Mouse (Mus musculus) gastrocnemius, postnatal 25 days (tissue): ENCODE measurements around the gene Tnks2. TPM values are rescaled to one million over a fixed set of nuclear protein-coding genes. Genes with fewer than 3 reads are reported as not detected.
"Not testable (repeated sequence)": the region's sequence is repeated elsewhere in the genome, so short reads cannot be mapped to it uniquely, and the experiment has no call there.

Experiments used
- DNase-seq: peaks from one replicate; pipeline ENCODE4 v3.0.0; 2022
- long read RNA-seq, 2 experiments: library from polyadenylated mRNA; stranded (forward); transcript quantifications; one replicate each; pipeline ENCODE4 v2.0.0; 2021
- total RNA-seq, 2 experiments: library from RNA; stranded (reverse); gene quantifications; 1 replicate in 1 of 2; 2 replicates in 1 of 2; pipeline ENCODE4 v1.2.3; 2021

Gene Tnks2
- total RNA-seq = 100 to 1,000 TPM; 119 to 131 TPM
- long read RNA-seq, experiment 1, full-length matches to known transcripts = 9 of 39 reads
- long read RNA-seq, experiment 1, partial matches to known transcripts = 1 of 39 reads
- long read RNA-seq, experiment 1, other reads (novel, unspliced or antisense) = 29 of 39 reads
- long read RNA-seq, experiment 2, full-length matches to known transcripts = 17 of 47 reads
- long read RNA-seq, experiment 2, partial matches to known transcripts = 9 of 47 reads
- long read RNA-seq, experiment 2, other reads (novel, unspliced or antisense) = 21 of 47 reads

DNA sequence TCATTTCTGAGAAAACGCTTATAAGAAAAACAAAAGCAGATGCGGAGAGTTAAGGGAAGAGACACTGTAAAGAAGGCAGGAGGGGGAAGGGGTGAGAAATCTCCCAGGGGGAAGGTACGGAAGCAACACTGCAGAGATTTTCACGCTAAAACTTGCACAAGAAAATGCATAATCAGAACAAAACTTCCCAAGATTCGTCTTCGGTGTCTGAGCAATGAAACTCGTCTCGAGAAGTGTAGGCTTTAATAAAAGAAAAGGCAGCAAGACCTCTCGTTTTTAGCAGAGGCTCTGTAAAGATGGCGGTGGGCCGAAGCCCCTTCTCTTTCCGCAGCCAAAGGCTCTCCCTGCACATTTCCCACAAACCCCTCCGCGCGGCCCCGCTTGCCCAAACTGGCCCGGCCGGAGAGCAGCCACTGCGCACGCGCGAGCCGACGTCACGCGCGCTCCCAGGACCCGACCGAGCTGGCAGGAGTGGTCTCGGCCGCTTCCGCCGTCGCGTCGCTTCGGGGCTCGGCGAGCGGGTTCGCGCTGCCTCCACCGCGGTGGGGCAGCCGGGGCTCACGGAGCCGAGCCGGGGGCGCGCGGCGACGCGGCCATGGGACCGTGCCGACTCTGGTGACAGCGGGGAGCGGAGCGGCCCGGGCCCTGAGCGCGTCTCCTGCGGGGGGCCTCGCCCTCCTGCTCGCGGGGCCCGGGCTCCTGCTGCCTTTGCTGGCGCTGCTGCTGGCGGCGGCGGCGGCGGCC lies at the start of gene Tnks2:
Gene Tnks2, plus strand, starts transcription at position 445 of the 744 bp plus-strand sequence.
- peak; percentile 96 for DNase-seq

DNA sequence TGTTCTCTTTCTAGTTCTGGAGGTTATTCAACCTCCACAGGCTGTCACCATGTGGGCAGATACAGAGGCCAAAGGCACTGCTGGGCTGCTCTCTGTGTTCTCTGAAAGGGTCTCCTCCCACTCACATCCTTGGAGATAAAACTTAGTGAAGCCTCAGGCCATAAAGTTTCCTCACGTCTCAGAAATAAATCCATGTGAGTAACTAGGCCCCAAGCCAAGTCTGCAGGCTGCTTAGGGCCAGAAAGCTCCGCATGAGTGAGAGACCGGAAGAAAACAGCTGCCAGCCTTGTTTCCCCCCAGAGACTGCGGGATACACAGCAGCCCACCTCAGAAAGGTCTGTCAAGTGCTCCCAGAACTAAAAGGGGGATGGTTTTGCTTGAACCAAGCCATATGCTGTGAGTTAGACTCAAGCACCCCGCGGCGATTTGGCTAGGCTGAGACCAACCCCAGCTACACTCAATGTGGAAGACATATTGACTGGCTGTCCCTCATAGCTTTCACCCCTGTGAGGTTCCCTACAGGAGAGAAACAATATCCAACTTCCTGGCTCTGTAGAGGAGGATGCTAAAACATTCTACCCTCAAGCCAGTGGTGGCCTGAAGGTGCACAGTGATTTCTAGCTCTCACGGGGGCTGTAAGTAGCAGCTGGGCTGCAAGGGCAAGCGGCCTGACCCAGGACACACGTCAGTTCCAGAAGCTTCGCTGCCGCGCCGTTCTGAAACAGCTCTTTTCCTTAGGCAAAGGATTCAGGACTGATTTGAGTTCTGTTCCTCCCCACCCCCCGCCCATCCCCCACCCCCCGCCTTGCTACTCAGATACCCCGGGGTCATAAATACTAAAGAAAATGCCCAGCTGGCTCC lies 43.9 kb upstream of the Tnks2 start:
- no peak for DNase-seq

DNA sequence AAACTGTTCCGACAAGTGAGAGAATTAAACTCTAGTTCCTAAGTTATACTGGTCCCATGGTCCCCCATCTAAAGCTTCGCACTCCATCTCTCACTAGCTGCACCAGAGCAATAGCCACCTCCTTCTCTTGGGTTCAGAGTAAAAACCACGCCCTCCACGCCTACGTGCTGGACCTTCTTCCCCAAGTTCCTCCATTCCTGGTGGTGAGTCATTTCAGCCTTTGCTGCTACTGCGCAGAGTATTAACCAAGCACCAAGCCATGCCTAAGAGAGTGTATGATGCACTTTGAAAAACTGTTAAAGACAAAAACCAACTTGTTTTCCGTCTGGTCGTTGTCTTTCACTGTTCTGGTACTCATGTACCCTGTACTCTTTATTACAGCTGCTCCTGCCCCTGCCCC lies 41.4 kb upstream of the Tnks2 start:
- DNase-seq = no peak

DNA sequence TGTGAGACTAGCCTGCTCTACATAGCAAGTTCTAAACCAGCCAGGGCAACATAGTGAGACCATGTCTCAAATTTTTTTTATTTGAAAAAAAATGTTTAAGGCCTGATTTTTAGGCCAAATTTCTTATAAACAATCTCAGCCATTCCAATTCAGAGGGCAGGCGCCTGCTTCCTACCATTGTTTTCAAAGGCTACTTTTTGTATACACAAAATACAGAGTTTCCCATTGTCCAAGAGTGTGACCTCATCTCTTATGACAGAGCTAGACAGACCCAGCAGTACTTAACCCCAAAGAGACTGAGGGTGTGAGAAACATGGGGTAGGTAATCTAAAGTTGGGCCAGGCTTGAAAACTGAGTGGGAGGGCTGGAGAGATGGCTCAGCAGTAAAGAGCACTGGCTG lies 40.6 kb upstream of the Tnks2 start:
- DNase-seq = no peak

DNA sequence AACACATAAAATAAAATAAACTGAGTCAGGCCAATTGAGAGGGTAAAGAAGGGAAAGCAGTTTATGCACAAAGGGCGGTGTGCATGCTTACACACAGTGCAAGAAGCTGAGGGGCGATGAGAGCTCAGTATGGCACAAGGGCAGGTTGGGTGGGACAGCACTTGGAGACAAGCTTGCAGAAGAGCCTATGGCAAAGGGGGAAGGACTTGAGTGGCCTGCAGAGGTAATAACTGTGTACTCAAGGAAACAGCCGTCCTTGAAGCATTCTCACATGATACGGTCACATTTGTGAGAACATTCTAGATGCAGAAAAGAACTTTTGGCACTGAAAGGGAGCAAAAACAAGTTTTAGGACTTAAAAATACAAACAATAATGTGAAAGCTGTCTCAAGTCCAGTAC lies 40.0 kb upstream of the Tnks2 start:
- DNase-seq = no peak

DNA sequence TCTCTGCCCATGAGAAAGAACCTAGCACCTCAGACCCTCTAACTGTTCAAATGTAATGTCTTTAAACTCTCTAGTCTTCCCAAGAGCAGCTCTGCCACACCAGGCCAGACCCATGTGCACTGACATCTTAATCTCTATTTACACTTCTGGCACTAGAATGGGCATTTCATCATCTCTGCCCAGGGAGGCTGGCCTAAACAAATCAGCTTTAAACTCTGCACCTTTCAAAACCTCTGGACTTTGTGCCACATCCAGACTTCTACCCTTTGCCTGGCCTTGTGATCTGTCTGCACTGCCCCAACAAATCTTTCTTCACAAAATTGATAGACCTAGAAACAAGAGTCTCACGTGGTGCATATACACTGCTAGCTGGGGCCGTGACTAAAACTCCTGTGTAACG lies 38.8 kb upstream of the Tnks2 start:
- no peak for DNase-seq

DNA sequence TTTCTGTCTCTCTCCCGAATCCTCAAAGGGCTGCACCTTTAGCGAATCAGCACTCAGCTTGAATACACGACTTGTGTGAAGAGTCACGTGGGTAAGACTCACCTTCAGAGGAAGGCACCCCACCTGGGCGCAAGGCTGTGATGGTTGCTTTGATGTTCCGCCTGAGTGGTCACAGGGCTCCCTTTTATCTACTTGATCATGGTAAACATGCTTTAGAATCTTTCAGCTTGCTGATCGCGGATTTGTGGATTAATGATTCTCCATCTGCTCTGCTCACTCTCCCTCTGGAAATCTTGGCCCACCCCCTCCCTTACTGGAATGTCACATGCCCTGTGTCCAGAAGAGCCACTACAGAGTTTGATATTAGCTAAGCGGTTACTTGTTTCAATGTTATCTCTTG lies 37.1 kb upstream of the Tnks2 start:
- no peak for DNase-seq

DNA sequence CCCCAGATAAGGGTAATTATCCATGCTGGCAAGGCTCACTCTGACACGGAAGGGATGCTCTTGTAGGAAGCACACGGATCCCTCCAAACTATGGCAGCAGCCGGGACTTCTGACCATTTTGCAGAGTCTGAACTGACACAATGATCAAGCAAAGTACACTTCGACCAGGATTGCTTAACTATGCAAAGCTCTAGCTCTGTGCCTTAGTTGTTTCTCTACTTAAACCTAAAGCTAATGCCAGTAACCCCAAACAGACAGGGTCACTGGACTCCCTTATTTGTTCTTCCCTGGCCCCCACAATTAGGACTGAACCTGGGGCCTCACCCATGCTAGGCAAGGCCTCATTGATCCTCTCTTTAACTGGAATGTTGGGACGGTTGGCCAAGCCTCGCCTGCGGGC lies 33.7 kb upstream of the Tnks2 start:
- no peak for DNase-seq

DNA sequence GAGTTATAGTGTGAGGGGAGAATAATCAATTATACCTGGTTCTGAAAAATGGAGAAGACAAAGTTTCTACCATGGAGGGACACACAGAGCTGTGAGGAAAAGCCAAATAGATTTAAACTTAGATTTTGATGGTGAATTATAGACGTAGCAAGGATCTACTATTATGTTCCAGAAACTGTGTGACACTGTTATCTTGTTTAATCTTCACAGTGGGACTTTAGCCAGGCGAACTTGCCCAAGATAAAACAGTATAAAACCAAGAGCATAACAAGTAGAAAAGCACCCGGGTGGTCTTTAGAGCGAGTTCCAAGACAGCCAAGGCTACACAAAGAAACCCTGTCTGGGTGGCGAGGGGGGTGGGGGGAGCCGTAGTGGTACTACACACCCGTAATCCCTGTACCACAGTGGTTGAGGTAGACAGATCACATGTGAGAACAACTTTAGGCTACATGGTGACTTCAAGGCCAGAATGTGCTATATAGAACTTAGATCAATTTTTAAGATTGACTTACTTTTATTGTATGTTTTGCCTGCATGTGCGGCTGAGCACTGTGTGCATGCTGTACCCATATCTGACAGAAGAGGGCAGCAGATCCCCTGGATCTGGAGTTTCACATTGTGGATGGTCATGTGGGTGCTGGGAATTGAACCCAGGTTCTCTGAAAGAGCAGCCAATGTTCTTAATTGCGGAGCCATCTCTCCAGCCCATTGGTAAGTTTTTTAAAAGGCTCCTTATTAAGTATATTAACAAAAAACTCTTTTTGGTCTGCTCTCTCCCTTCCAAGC lies 32.0 kb upstream of the Tnks2 start:
- no peak for DNase-seq

DNA sequence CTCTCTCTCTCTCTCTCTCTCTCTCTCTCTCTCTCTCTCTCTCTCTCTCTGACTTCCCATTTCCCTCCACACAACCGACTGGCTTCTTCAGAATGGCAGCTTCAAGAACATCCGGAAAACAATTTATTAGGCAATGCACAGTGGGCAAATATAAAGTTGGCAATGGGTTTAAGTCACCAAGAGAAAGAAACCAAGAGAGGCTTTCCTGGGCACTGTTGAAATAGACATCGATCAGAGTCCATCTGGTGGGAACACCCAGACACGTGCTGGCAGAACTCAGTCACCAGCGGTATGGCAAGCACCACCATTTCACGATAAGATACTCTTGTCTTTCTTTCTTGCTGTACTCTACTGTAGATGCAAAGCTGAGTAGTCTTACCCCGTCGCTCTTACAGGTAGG lies 30.6 kb upstream of the Tnks2 start:
- no peak for DNase-seq

DNA sequence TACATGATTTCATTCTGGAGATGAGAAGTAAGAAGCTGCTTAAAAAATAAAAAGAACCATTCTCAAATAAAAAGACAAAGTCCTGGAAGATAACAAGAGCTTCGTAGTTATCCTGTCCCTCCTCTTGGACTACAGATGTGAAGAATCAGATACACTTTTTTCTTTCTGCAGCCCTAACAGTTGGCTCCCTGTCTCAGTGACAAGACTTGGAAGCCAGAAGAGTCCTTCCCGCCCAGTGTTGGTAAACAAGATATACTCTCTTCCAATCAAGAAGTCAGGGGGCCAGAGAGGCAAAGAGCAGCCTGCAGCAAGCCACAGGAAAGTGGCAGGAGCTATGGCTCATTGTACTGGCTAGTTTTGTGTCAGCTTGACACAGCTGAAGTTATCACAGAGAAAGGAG lies 27.2 kb upstream of the Tnks2 start:
- DNase-seq = no peak

DNA sequence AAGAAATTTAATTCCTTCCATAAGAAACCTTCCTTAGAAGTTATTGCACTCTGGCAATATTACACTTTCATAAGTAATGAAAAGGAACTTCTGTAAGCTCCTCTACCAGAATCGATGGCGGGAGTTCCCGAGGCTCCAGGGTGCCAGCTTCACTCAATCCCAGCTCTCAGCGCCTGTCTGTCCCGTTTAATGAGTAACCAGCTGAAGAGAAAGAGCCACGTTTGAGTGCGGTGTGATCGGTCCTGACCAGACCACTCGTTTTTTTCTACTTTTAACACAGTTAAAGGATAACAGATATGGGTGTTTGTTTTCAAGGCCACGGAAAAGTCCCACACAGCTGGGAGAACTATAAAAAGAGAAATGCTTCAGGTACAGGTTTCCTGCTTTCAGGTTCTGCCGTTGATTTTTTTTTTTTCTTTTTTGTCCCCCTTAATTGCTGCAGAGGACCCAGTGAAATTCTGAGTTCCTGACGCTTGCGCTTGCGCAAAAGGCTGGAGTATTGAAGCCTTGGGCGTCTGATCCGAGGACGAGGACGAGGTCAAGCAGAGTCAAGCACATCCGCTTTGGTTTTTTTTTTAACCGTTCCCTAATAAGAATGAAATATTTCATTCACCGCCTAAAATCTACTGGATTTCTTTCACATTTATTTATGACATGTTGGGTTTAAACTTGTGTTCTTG lies 25.5 kb upstream of the Tnks2 start:
- DNase-seq = no peak

DNA sequence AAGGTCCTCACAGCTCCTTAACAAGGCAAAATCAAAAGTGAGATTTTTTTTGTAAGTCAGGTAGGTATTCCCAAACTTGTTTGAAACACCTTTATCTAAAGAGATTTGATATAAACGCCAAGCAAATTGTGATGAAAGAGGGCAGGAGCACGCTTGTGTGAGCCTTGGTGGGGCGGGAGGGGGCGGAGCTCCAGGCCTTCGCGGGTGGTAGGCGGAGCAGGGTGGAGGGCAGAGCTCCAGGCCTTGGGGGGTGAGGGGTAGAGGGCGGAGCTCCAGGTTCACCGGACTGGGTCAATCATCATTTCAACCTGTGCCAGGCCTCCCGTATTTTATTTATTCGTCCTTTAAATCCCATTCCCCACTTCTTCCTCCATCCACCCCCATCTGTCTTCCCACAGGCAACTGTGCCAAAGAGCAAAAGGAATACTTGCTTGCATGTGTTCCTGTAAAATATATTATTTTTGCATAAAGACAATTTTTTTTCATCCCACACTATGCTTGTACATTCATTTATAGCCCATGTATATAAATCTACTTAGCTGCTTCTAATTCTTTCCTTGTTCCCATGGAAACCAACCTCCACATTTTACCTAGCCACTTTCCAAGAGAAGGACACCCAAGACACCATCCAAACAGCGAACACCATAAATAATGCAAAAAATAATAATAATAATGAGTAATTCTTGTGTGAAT lies 24.4 kb upstream of the Tnks2 start:
- DNase-seq = no peak

DNA sequence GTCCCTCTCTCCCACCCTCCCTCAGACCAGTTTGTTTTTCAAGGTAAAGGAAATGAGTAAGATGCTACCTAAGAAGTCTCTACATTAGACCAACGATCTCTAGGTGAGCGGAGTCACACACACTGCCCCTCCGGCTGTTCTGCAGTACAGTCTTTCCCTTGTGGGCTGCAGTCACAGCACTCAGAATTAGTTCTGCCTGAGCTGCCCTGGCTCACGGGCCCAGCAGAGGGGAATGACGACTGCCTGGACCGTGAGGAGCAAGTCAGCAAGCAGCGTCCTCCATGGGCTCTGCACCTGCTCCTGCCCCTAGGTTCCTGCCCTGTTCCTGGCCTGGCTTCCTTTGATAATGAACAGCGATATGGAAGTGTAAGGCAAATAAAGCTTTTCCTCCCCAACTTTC lies 22.0 kb upstream of the Tnks2 start:
- no peak for DNase-seq

DNA sequence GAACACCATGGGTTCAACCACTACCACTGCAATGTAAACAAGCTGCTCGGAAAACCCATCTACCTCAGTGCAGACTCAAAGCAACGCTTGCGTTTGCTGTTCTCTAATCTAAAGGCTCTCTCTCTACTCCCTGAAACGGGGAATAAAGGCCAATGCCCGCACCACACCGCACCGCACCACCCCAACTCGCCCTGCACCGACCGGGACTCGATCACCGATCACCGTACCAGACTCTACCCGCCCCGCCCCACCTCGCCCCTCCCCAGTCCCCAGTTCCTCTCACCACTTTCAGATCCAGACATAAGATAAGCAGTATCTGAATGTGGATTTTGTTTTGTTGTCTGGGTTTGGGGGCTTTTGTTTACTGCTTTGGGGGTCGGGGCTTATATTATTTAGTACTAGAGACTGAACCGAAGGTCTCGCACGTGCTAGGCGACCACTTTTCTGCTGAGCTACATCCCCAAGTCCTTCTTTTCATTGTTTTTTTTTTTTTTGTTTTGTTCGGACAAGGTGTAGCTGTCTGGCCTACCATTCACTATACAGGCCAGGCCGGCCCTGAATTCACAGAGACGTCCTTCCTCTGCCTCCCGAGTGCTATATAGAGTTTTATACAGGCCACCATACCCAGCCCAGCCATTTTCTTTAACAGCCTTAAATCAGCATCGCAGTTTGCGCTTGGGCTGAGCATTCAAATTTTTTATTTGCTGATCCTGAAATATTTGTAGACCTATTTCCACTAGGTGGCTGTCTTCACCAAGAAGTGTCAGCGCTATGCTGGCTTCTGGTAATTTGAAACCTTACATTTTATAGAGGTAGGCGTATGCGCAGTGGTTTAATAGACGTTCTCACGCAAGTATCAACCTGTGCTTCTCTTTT lies 18.4 kb upstream of the Tnks2 start:
- no peak for DNase-seq

DNA sequence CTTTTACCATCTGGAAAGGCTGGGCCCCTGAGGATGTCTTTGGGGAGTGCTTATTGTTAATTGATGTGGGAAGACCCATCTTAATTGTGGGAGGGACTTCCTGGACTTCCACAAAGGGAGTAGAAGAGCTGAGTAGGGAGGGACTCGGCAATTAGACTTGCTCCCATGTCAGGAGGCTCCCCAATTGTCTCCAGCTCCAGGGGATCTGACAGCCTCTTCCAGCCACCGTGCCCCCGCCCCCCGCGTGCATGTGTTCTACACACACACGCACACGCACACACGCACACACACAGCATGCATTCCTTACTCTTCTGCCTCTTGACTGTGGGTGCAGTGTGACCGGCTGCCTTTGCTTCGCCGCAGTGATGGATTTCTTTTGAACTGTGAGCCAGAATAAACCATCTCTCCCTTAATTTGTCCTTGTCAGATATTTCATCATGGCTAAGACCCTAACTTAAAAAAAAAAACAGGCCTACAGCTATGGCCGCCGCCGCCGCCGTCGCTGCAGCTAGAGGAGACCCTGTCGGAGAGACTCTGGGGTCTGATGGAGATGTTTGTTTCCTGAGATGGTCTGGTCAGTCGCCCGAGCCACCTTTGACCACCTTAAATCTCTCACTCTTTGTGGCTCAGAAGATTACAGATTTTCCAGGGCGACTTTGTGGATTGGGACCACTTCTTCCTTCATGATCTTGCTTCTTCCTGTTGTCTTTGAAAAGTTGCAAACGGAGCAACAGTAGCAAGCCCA lies 15.7 kb upstream of the Tnks2 start:
- peak; percentile 23 for DNase-seq

DNA sequence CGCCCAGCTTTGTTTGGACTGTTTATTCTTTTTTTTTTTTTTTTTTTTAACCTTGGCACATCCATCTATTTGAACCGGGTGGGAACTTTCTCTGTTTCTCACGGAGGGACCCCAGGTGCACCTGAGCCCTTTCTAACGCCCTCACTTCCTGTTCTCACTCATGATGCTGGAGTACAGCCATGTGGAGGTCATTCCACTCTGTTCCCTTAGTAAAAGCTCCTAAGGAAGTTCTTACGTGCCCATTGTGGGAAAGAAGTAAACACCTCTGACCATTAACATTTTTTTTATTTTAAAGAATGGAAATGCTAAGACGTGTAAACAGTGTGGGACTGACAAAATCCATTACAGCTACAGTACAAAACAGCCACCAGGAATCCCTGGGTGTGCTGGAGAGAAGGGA lies 14.8 kb upstream of the Tnks2 start:
- no peak for DNase-seq

DNA sequence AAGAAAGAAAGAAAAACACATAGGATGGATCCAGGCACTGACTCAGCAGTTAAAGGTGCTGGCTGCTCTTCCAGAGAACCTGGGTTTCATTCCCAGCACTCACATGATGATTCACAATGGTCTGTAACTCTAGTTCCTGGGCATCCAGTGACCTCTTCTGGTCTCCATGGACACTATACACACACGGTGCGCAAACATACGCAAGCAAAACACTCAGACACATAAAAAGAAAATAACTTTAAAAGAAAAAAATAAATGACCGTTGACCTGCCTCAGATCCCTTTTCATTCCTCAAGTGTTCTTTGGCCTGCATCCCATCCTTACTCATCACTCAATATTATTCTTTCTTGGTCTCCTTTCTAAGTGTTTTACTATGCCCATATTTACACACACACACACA lies 13.6 kb upstream of the Tnks2 start:
- DNase-seq = no peak

DNA sequence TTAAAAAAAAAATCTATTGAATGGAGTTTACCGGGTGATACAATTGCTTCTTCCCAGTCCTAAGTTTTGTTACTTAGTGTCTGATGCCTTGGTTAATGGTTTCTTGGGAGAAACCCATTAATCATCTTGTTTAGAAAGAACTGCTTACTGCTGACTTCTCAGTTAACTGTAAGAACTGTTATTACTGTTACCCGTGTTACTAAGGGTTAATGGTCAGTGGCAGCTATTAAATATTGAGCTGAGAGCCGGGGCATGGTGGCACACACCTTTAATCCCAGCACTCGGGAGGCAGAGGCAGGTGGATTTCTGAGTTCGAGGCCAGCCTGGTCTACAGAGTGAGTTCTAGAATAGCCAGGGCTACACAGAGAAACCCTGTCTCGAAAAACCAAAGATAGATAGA lies 12.7 kb upstream of the Tnks2 start:
- not testable (repeated sequence) for DNase-seq
